Mouse (Mus musculus) bone marrow macrophage, adult 2 months (primary cell): ENCODE data around the gene Ern2.

Experiments
- CTCF ChIP-seq: IDR thresholded peaks from 2 replicates; pipeline ENCODE4 v1.5.1; 2012; ENCODE audit warnings: low read depth, mild to moderate bottlenecking, low read length, moderate library complexity
- POLR2A ChIP-seq: IDR thresholded peaks from 2 replicates; pipeline ENCODE4 v1.6.1; 2012; ENCODE audit warnings: mild to moderate bottlenecking, low read depth, low read length, borderline replicate concordance

DNA sequence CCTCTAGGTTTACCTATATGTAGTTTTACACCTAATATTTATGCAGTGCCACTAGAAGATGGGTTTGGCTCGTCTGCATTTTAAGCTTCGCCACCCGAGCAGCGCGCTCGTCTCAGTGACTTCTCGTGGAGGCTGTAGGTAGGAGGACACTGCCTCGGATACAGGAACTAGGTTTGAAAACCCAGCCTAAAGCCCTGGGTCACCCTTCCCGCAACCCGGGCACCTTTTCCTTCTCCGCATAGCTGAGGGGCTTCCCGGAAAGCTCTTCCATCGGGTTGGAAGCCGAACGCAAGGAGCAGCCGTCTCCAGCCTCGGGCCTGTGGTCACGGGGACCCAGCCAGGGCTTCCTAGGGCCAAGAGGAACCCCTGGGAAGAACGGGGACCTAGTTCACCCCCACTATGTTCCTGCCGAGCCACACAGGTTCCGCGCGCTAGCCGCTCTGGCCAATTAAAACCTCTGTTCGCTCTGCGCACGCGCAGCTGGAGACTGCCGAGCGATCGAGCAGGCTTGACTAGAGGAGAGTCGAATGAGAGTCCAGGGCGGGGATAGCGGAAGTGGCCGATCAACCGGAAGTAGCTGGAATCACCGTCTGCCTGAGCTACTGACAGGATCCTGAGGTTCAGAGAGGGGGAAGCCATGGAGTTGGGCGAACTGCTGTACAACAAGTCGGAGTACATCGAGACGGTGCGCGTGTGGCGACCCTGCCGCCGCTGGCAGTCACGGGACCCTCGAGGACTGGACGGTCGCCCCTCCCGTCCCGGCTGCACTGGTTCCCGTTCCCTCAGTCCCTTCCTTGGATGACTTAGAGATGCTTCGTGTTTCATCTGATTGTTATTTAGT lies 53.3 kb downstream of the Ern2 start, which contains the start of the genes Palb2 and Dctn5:
- TF ChIP-seq POLR2A (no peak; the same call in 1 of the 2 replicates), CTCF (no peak)
